Mouse (Mus musculus) thymus, adult 2 months (tissue): Measurements from ENCODE around the gene Clk1. TPM values are rescaled to one million over a fixed set of nuclear protein-coding genes. Genes with fewer than 3 reads are reported as not detected.

Experiments
- DNase-seq: peaks from one replicate; pipeline ENCODE4 v3.0.0; 2021
- H3K27ac ChIP-seq: fragments of 200-500 bp; 2 replicates; pipeline ENCODE4 v1.5.1; 2012; ENCODE audit warnings: low read length, control low read depth; ENCODE audit not compliant: control insufficient read depth, insufficient read depth
- H3K27me3 ChIP-seq: fragments of 200-500 bp; 2 replicates; pipeline ENCODE4 v1.6.1; 2012; ENCODE audit warnings: mild to moderate bottlenecking, low read length, moderate library complexity, mixed read lengths; ENCODE audit not compliant: control insufficient read depth, insufficient read depth
- H3K36me3 ChIP-seq: fragments of 200-500 bp; 2 replicates; pipeline ENCODE4 v1.6.1; 2012; ENCODE audit warnings: mild to moderate bottlenecking, low read length, moderate library complexity; ENCODE audit not compliant: control insufficient read depth, insufficient read depth
- H3K4me1 ChIP-seq: fragments of 200-500 bp; replicated peaks from 2 replicates; pipeline ENCODE4 v1.6.1; 2012; ENCODE audit warnings: low read length; ENCODE audit not compliant: control insufficient read depth, insufficient read depth
- H3K4me3 ChIP-seq: fragments of 200-500 bp; 2 replicates; pipeline ENCODE4 v1.5.1; 2012; ENCODE audit warnings: mild to moderate bottlenecking, low read length, control low read depth, moderate library complexity; ENCODE audit not compliant: control insufficient read depth, insufficient read depth
- CTCF ChIP-seq: fragments of 200-500 bp; IDR thresholded peaks from 2 replicates; pipeline ENCODE4 v1.5.1; 2012; ENCODE audit warnings: mild to moderate bottlenecking, control low read depth, low read length, moderate library complexity, borderline replicate concordance; ENCODE audit not compliant: control insufficient read depth, poor library complexity, insufficient read depth; ENCODE audit errors: extremely low read depth
- POLR2A ChIP-seq: fragments of 200-500 bp; IDR thresholded peaks from 2 replicates; pipeline ENCODE4 v1.6.1; 2012; ENCODE audit warnings: mild to moderate bottlenecking, low read length, control low read depth, moderate library complexity; ENCODE audit not compliant: control insufficient read depth, poor library complexity, insufficient read depth; ENCODE audit errors: extremely low read depth
- WGBS: fragments of 180-500 bp; shearing (Covaris S2); methylation state at CpG from one replicate; pipeline ENCODE4 v1.1.7; 2018; 5-methylcytosine and 5-hydroxymethylcytosine counted together
- polyA plus RNA-seq: library from polyadenylated mRNA; depleted of rRNA; stranded (reverse); fragments of >200 nt; gene quantifications from 2 replicates; pipeline ENCODE4 v1.2.3, GENCODE M21; 2012

Clk1 gene
- polyA plus RNA-seq, 1 experiment, result 112 TPM

- WGBS, result 95% methylated on average over 3 of the region's 3 CpGs
- H3K27me3 ChIP-seq, result no peaks in the 10 kb centered on the region
- peaks cover 8% of the 10 kb centered on the region for H3K4me1 ChIP-seq
- H3K27ac ChIP-seq, result no peak overlapping the region
- TF ChIP-seq POLR2A, result no peak
- TF ChIP-seq CTCF, result no peak
- no peak for DNase-seq
- H3K4me3 ChIP-seq, result no peak overlapping the region
- H3K36me3 ChIP-seq, result peaks cover 18% of the 10 kb centered on the region
These were observed 685 bp upstream of the Clk1 start for GRCm38 (mm10) chr1:58424551-58424950.

DNA sequence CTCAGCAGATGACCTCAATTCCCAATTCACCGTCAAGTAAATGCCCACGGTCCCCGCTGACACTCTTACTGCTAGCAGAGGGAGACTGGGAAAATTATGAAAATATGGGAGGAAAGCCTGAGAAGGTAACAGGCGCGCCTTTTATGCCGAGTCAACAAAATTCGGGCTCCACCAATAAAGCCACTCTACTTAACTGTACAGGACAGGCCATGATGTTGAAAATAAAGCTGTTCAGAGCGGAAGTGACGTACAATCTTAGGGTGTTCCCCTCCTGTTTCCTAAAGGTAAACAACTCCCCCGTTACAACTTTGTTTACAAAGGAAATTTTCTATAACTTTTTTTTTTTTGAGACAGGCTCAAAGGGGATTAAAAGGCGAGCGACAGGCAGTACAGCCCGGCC lies 987 bp downstream of the Clk1 start:
- peak; percentile 35 for DNase-seq
- Histone ChIP-seq H3K4me1 (peaks cover 8% of the 10 kb centered on the region), H3K4me3 (peak overlapping the region; percentile 97), H3K36me3 (peaks cover 35% of the 10 kb centered on the region), H3K27me3 (no peaks in the 10 kb centered on the region), H3K27ac (peak overlapping the region; percentile 99)
- TF ChIP-seq POLR2A, result no peak
- WGBS, result 1% methylated on average over 13 of the region's 13 CpGs

GRCm38 (mm10) chr1:58420961-58421360 lies 2.9 kb downstream of the Clk1 start:
- no peak for DNase-seq
- WGBS, result 49% methylated on average over 7 of the region's 7 CpGs
- Histone ChIP-seq H3K27ac (no peak overlapping the region), H3K36me3 (peaks cover 54% of the 10 kb centered on the region), H3K4me3 (no peak overlapping the region), H3K27me3 (no peaks in the 10 kb centered on the region), H3K4me1 (peaks cover 8% of the 10 kb centered on the region)
- TF ChIP-seq CTCF (no peak), POLR2A (no peak)

- no peak for TF ChIP-seq POLR2A
- TF ChIP-seq CTCF, result no peak
- Histone ChIP-seq H3K27ac (no peak overlapping the region), H3K27me3 (no peaks in the 10 kb centered on the region), H3K4me1 (peaks cover 8% of the 10 kb centered on the region), H3K4me3 (no peak overlapping the region), H3K36me3 (peaks cover 63% of the 10 kb centered on the region)
- no peak for DNase-seq
- 92% methylated on average over 10 of the region's 10 CpGs for WGBS
These were observed 3.8 kb downstream of the Clk1 start for GRCm38 (mm10) chr1:58420032-58420431.

GRCm38 (mm10) chr1:58416048-58416447 lies 7.8 kb downstream of the Clk1 start:
- no peak overlapping the region for H3K4me3 ChIP-seq
- WGBS, result 64% methylated on average over 2 of the region's 2 CpGs
- no peak for DNase-seq

DNA sequence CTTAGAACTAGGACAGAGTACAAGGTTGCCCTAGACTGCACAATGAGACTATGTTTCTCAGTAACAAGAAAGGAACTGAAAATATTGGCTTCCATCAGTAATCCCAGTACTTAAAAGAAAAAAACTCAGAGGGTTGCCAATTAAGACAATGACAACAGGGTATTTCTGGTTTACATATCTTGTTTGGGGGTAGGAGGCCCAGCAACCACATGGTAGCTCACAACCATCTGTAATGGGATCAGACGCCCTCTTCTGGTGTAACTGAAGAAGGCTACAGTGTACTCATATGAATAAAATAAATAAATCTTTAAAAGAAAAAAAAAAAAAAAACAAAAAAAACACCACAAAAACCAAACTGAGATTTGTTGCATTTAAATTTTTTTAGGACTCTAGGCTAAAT lies 8.4 kb downstream of the Clk1 start:
- H3K36me3 ChIP-seq, result peaks cover 96% of the 10 kb centered on the region
- 0 out of 2 replicates have a peak, but pooled peaks cover 3% of the 10 kb centered on the region for H3K4me1 ChIP-seq
- H3K27me3 ChIP-seq, result no peaks in the 10 kb centered on the region
- WGBS, result 48% methylated on average over 1 of the region's 1 CpGs
- no peak for TF ChIP-seq CTCF
- no peak overlapping the region for H3K4me3 ChIP-seq
- no peak for DNase-seq
- no peak overlapping the region for H3K27ac ChIP-seq

More at GRCm38 (mm10) chr1:58416048-58416447, 7.8 kb downstream of the Clk1 start:
- H3K27ac ChIP-seq, result no peak overlapping the region
- H3K4me1 ChIP-seq, result 0 out of 2 replicates have a peak, but pooled peaks cover 3% of the 10 kb centered on the region
- peaks cover 94% of the 10 kb centered on the region for H3K36me3 ChIP-seq
- TF ChIP-seq POLR2A (no peak), CTCF (no peak)
- no peaks in the 10 kb centered on the region for H3K27me3 ChIP-seq

- no peak for TF ChIP-seq POLR2A
- TF ChIP-seq CTCF, result no peak
- H3K36me3 ChIP-seq, result peaks cover 68% of the 10 kb centered on the region
These were observed 13.1 kb downstream of the Clk1 start for GRCm38 (mm10) chr1:58410776-58411175.

More at GRCm38 (mm10) chr1:58410776-58411175, 13.1 kb downstream of the Clk1 start:
- 96% methylated on average over 7 of the region's 7 CpGs for WGBS
- Histone ChIP-seq H3K4me3 (no peak overlapping the region), H3K4me1 (no peaks in the 10 kb centered on the region), H3K27ac (no peak overlapping the region), H3K27me3 (no peaks in the 10 kb centered on the region)
- no peak for DNase-seq
